In the genomic region with DNA sequence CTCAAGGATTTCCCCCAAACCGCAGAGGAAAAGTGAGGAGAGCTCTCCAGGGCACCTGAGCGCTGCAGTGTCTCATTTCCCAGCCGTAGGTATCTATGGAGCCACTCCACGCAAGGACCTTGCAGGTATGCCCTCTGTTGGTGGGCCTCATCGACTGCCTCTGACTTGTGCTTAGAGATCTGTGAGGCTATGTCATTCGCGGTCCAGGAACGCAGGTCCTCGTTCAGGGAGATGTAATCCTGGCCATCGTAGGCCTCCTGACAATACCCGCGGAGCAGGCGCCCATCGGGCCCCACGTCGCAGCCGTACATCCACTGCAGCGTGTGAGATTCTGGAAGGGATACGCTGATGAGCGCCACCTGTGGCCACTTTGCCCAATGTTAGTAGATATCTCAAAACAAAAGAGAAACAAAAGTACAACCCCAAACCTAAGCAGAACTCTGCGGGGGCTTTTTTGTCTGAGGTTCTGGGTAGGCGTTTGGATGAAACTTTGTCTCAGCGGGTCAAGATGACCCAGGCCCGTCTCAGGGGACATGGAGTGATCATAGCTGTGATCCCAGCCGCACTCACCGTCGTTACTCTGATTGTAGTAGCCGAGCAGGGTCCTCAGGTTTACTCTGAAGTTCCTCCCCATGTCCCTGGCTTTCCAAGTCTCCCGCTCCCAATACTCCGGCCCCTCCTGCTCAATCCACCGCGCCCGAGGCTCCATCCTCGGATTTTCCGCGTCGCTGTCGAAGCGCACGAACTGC, we compare ENCODE assay signal across 8 mouse cellular contexts. TPM values are rescaled to one million over a fixed set of nuclear protein-coding genes. Genes with fewer than 3 reads are reported as not detected.
DNase-seq lines count a peak whose midpoint lies in the region; ATAC-seq and TF ChIP-seq lines count a peak whose summit lies in the region.
"Not testable (repeated sequence)": the region's sequence is repeated elsewhere in the genome, so short reads cannot be mapped to it uniquely, and the experiment has no call there.

No protein-coding gene starts in this region.

- peak; percentile 56 for DNase-seq in cerebellum, adult 9-10 months
- peak; percentile 50 for DNase-seq in hindbrain, embryonic 11.5 days (ENCODE audit: low spot score)
- peak; percentile 63 for DNase-seq in layer of hippocampus, adult 11-12 months (ENCODE audit: low spot score)
- DNase-seq in lung, adult 2 months: peak; percentile 70
- DNase-seq in neural tube, embryonic 10.5 days (ENCODE audit: extremely low spot score, low spot score): peak; percentile 43

- WGBS in forebrain, embryonic 15.5 days: under 1% methylated on average over 40 of the region's 40 CpGs
- 1% methylated on average over 40 of the region's 40 CpGs for WGBS in hindbrain, embryonic 11.5 days
- WGBS in lung, adult 2 months: under 1% methylated on average over 40 of the region's 40 CpGs
- WGBS in stomach, embryonic 16.5 days: 3% methylated on average over 39 of the region's 40 CpGs

- not testable (repeated sequence) for TF ChIP-seq EP300 in ES-Bruce4 (IDR thresholded peaks at IDR 0.05; ENCODE audit: insufficient read depth, low read depth, low read length)

- not testable (repeated sequence) for TF ChIP-seq POLR2A in ES-Bruce4 (IDR thresholded peaks at IDR 0.05; ENCODE audit: insufficient read depth, low read length); lung, adult 2 months (IDR thresholded peaks at IDR 0.05; ENCODE audit: borderline replicate concordance, extremely low read depth, low read depth, low read length)

- H3K4me3 ChIP-seq in ES-Bruce4 (ENCODE audit: low read depth, low read length): peak overlapping the region; percentile 42
- peak overlapping the region; percentile 49 for H3K4me3 ChIP-seq in forebrain, embryonic 15.5 days
- H3K4me3 ChIP-seq in hindbrain, embryonic 11.5 days (ENCODE audit: low read depth, low read length): peak overlapping the region; percentile 36
- peak overlapping the region; percentile 62 for H3K4me3 ChIP-seq in lung, adult 2 months (replicated peaks; ENCODE audit: extremely low read depth, low read depth, low read length)
- H3K4me3 ChIP-seq in stomach, embryonic 16.5 days (replicated peaks; ENCODE audit: low read length): peak overlapping the region; percentile 56

- H3K9me3 ChIP-seq in ES-Bruce4 (replicated peaks; ENCODE audit: control insufficient read depth, insufficient read depth, low read length, poor library complexity, severe bottlenecking); forebrain, embryonic 15.5 days; hindbrain, embryonic 11.5 days (ENCODE audit: control insufficient read depth, low read length); stomach, embryonic 16.5 days (replicated peaks; ENCODE audit: control insufficient read depth, low read length): not testable (repeated sequence)

- H3K4me1 ChIP-seq in ES-Bruce4 (ENCODE audit: control insufficient read depth, insufficient read depth, low read length); hindbrain, embryonic 11.5 days (replicated peaks; ENCODE audit: control insufficient read depth, insufficient read depth, low read length); stomach, embryonic 16.5 days (ENCODE audit: control insufficient read depth, insufficient read depth, low read length): not testable (repeated sequence)
- H3K4me1 ChIP-seq in forebrain, embryonic 15.5 days: 0 out of 2 replicates have a peak, but pooled peaks cover 13% of the 10 kb centered on the region
- H3K4me1 ChIP-seq in lung, adult 2 months (ENCODE audit: control insufficient read depth, insufficient read depth, low read length): peaks cover 12% of the 10 kb centered on the region

- H3K4me2 ChIP-seq in forebrain, embryonic 15.5 days (replicated peaks): peak overlapping the region; percentile 93
- H3K4me2 ChIP-seq in hindbrain, embryonic 11.5 days (replicated peaks; ENCODE audit: low read depth, low read length): peak overlapping the region; percentile 71
- H3K4me2 ChIP-seq in stomach, embryonic 16.5 days (ENCODE audit: low read depth, low read length): peak overlapping the region; percentile 85

- not testable (repeated sequence) for H3K27ac ChIP-seq in ES-Bruce4 (ENCODE audit: insufficient read depth, low read length); forebrain, embryonic 15.5 days (replicated peaks); hindbrain, embryonic 11.5 days (ENCODE audit: low read depth, low read length); stomach, embryonic 16.5 days (ENCODE audit: low read length)

- not testable (repeated sequence) for H3K36me3 ChIP-seq in ES-Bruce4 (ENCODE audit: control insufficient read depth, insufficient read depth, low read length, poor library complexity, severe bottlenecking); forebrain, embryonic 15.5 days; hindbrain, embryonic 11.5 days (ENCODE audit: control insufficient read depth, insufficient read depth, low read length); stomach, embryonic 16.5 days (ENCODE audit: control insufficient read depth, insufficient read depth, low read length)

- ATAC-seq in forebrain, embryonic 15.5 days (replicated peaks): peak; percentile 75
- ATAC-seq in hindbrain, embryonic 11.5 days (ENCODE audit: low FRiP score): peak; percentile 72
- ATAC-seq in stomach, embryonic 16.5 days (ENCODE audit: insufficient read depth, low FRiP score): peak; percentile 55; the same call in 1 of the 2 replicates

- not testable (repeated sequence) for H3K9ac ChIP-seq in ES-Bruce4 (ENCODE audit: low read depth, poor library complexity, severe bottlenecking)
- peak overlapping the region; percentile 47 for H3K9ac ChIP-seq in forebrain, embryonic 15.5 days (replicated peaks)
- peak overlapping the region; percentile 3; the same call in 1 of the 2 replicates for H3K9ac ChIP-seq in hindbrain, embryonic 11.5 days (ENCODE audit: low read depth, low read length)
- peak overlapping the region; percentile 63 for H3K9ac ChIP-seq in stomach, embryonic 16.5 days (ENCODE audit: low read length)

- TF ChIP-seq CTCF in ES-Bruce4 (IDR thresholded peaks at IDR 0.05; ENCODE audit: low read depth, low read length): peak; percentile 20
- TF ChIP-seq CTCF in lung, adult 2 months (IDR thresholded peaks at IDR 0.05; ENCODE audit: insufficient read depth, low read length): peak; percentile 23; the same call in 1 of the 2 replicates

- H3K27me3 ChIP-seq in ES-Bruce4 (ENCODE audit: control insufficient read depth, insufficient read depth, low read length, poor library complexity, severe bottlenecking); forebrain, embryonic 15.5 days; hindbrain, embryonic 11.5 days (ENCODE audit: control insufficient read depth, insufficient read depth, low read length); stomach, embryonic 16.5 days (ENCODE audit: control insufficient read depth, insufficient read depth, low read length): not testable (repeated sequence)

RNA-seq across cellular contexts. Expression of a gene that starts 0.9 kb away (rescaled TPM):
- 0.46 and 1.1 TPM in 2 replicates for polyA plus RNA-seq in ES-Bruce4 (2011; ENCODE audit: insufficient read depth, insufficient read length, low read depth, missing spikeins)
- 6.9 and 7.0 TPM in 2 replicates for polyA plus RNA-seq in forebrain, embryonic 15.5 days (2015; fragmentation: Nextera tagmentation; extraction: Ambion mirVana)
- polyA plus RNA-seq in hindbrain, embryonic 11.5 days (2014; fragmentation: Nextera tagmentation; extraction: Ambion mirVana): 3.0 and 4.0 TPM in 2 replicates
- 180 and 232 TPM in 2 replicates for polyA plus RNA-seq in lung, adult 2 months (2012; rRNA removed)
- 16.9 and 17.5 TPM in 2 replicates for polyA plus RNA-seq in stomach, embryonic 16.5 days (2015; fragmentation: Nextera tagmentation; extraction: Ambion mirVana)

RNA-seq across cellular contexts. Expression of a gene that starts 10.8 kb away (rescaled TPM):
- 17.3 and 18.2 TPM in 2 replicates for polyA plus RNA-seq in ES-Bruce4 (2011; ENCODE audit: insufficient read depth, insufficient read length, low read depth, missing spikeins)
- polyA plus RNA-seq in forebrain, embryonic 15.5 days (2015; fragmentation: Nextera tagmentation; extraction: Ambion mirVana): 5.8 and 5.9 TPM in 2 replicates
- polyA plus RNA-seq in hindbrain, embryonic 11.5 days (2014; fragmentation: Nextera tagmentation; extraction: Ambion mirVana): 7.0 and 8.3 TPM in 2 replicates
- 53.9 and 55.1 TPM in 2 replicates for polyA plus RNA-seq in lung, adult 2 months (2012; rRNA removed)
- polyA plus RNA-seq in stomach, embryonic 16.5 days (2015; fragmentation: Nextera tagmentation; extraction: Ambion mirVana): 19.9 and 23.5 TPM in 2 replicates

RNA-seq across cellular contexts. Expression of a gene that starts 11.0 kb away (rescaled TPM):
- not detected in 2 replicates for polyA plus RNA-seq in ES-Bruce4 (2011; ENCODE audit: insufficient read depth, insufficient read length, low read depth, missing spikeins)
- polyA plus RNA-seq in forebrain, embryonic 15.5 days (2015; fragmentation: Nextera tagmentation; extraction: Ambion mirVana): not detected in 2 replicates
- polyA plus RNA-seq in hindbrain, embryonic 11.5 days (2014; fragmentation: Nextera tagmentation; extraction: Ambion mirVana): not detected in 2 replicates
- polyA plus RNA-seq in lung, adult 2 months (2012; rRNA removed): not detected in 2 replicates
- polyA plus RNA-seq in stomach, embryonic 16.5 days (2015; fragmentation: Nextera tagmentation; extraction: Ambion mirVana): 0.15 TPM in 1 of 2 replicates, not detected in the other

RNA-seq across cellular contexts. Expression of a gene that starts 11.4 kb away (rescaled TPM):
- polyA plus RNA-seq in ES-Bruce4 (2011; ENCODE audit: insufficient read depth, insufficient read length, low read depth, missing spikeins): 0.78 TPM in 1 of 2 replicates, not detected in the other
- polyA plus RNA-seq in forebrain, embryonic 15.5 days (2015; fragmentation: Nextera tagmentation; extraction: Ambion mirVana): 5.4 and 5.8 TPM in 2 replicates
- 4.1 and 5.9 TPM in 2 replicates for polyA plus RNA-seq in hindbrain, embryonic 11.5 days (2014; fragmentation: Nextera tagmentation; extraction: Ambion mirVana)
- 9.2 and 16.5 TPM in 2 replicates for polyA plus RNA-seq in lung, adult 2 months (2012; rRNA removed)
- polyA plus RNA-seq in stomach, embryonic 16.5 days (2015; fragmentation: Nextera tagmentation; extraction: Ambion mirVana): 2.7 TPM in 2 replicates

RNA-seq across cellular contexts. Expression of a gene that starts 26.4 kb away (rescaled TPM):
- polyA plus RNA-seq in ES-Bruce4 (2011; ENCODE audit: insufficient read depth, insufficient read length, low read depth, missing spikeins): not detected in 2 replicates
- not detected in 2 replicates for polyA plus RNA-seq in forebrain, embryonic 15.5 days (2015; fragmentation: Nextera tagmentation; extraction: Ambion mirVana)
- not detected in 2 replicates for polyA plus RNA-seq in hindbrain, embryonic 11.5 days (2014; fragmentation: Nextera tagmentation; extraction: Ambion mirVana)
- not detected in 2 replicates for polyA plus RNA-seq in lung, adult 2 months (2012; rRNA removed)
- polyA plus RNA-seq in stomach, embryonic 16.5 days (2015; fragmentation: Nextera tagmentation; extraction: Ambion mirVana): 0.85 and 0.89 TPM in 2 replicates
